Comparison of ENCODE assay signal across 8 mouse cellular contexts in genomic region chr4:65604504-65605150, GRCm38 (mm10). TPM values are rescaled to one million over a fixed set of nuclear protein-coding genes. Genes with fewer than 3 reads are reported as not detected.
DNase-seq lines count a peak whose midpoint lies in the region; ATAC-seq and TF ChIP-seq lines count a peak whose summit lies in the region.

Gene Trim32 (plus strand): TSS chr4:65604986.

- 2% methylated on average over 33 of the region's 33 CpGs for WGBS in forebrain, embryonic 15.5 days
- 4% methylated on average over 33 of the region's 33 CpGs for WGBS in lung, adult 2 months

- H3K4me2 ChIP-seq in forebrain, embryonic 15.5 days (replicated peaks), result peak within 1 kb of the TSS; percentile 59

- H3K9ac ChIP-seq in ES-Bruce4 (ENCODE audit: low read depth, poor library complexity, severe bottlenecking), result peak within 1 kb of the TSS; percentile 48
- H3K9ac ChIP-seq in forebrain, embryonic 15.5 days (replicated peaks), result peak within 1 kb of the TSS; percentile 85

- H3K9me3 ChIP-seq in ES-Bruce4 (replicated peaks; ENCODE audit: control insufficient read depth, insufficient read depth, low read length, poor library complexity, severe bottlenecking), result no peaks in the 10 kb centered on the region
- H3K9me3 ChIP-seq in forebrain, embryonic 15.5 days, result no peaks in the 10 kb centered on the region

- peak within 1 kb of the TSS; percentile 46; the same call in 1 of the 2 replicates for H3K27ac ChIP-seq in ES-Bruce4 (ENCODE audit: insufficient read depth, low read length)
- peak within 1 kb of the TSS; percentile 81 for H3K27ac ChIP-seq in forebrain, embryonic 15.5 days (replicated peaks)

- ATAC-seq in cerebellum, adult (ENCODE audit: insufficient number of reproducible peaks, low FRiP score, low TSS enrichment), result peak; percentile 90
- ATAC-seq in forebrain, embryonic 15.5 days (replicated peaks), result peak; percentile 98
- peak; percentile 77 for ATAC-seq in neutrophil, adult 5-6 weeks (ENCODE audit: extremely low read depth, insufficient number of reproducible peaks, low FRiP score, poor library complexity, severe bottlenecking)

- H3K4me3 ChIP-seq in ES-Bruce4 (ENCODE audit: low read depth, low read length), result peak within 1 kb of the TSS; percentile 90
- peak within 1 kb of the TSS; percentile 63 for H3K4me3 ChIP-seq in forebrain, embryonic 15.5 days
- H3K4me3 ChIP-seq in lung, adult 2 months (replicated peaks; ENCODE audit: extremely low read depth, low read depth, low read length), result peak within 1 kb of the TSS; percentile 98

- peaks cover 1% of the 10 kb centered on the region; the same call in 1 of the 2 replicates for H3K27me3 ChIP-seq in ES-Bruce4 (ENCODE audit: control insufficient read depth, insufficient read depth, low read length, poor library complexity, severe bottlenecking)
- H3K27me3 ChIP-seq in forebrain, embryonic 15.5 days, result no peaks in the 10 kb centered on the region

- TF ChIP-seq POLR2A in ES-Bruce4 (IDR thresholded peaks at IDR 0.05; ENCODE audit: insufficient read depth, low read length), result peak; percentile 56
- TF ChIP-seq POLR2A in lung, adult 2 months (IDR thresholded peaks at IDR 0.05; ENCODE audit: borderline replicate concordance, extremely low read depth, low read depth, low read length), result peak; percentile 81; the same call in 1 of the 2 replicates

- TF ChIP-seq EP300 in ES-Bruce4 (IDR thresholded peaks at IDR 0.05; ENCODE audit: insufficient read depth, low read depth, low read length), result no peak

- DNase-seq in heart, postnatal 25 days (ENCODE audit: low spot score), result peak; percentile 96
- peak; percentile 97 to 99 for DNase-seq in layer of hippocampus, adult 18-20 months (ENCODE audit: low spot score in 2 of 2)
- peak; percentile 99 for DNase-seq in lung, adult 2 months
- DNase-seq in thymus, adult 18-20 months, result peak; percentile 96

- intact Hi-C loops in heart, postnatal 25 days (cut with DNase I), result no loop called here

- H3K4me1 ChIP-seq in ES-Bruce4 (ENCODE audit: control insufficient read depth, insufficient read depth, low read length), result peaks cover 1% of the 10 kb centered on the region
- peaks cover 41% of the 10 kb centered on the region for H3K4me1 ChIP-seq in forebrain, embryonic 15.5 days
- H3K4me1 ChIP-seq in lung, adult 2 months (ENCODE audit: control insufficient read depth, insufficient read depth, low read length), result peaks cover 10% of the 10 kb centered on the region

- no peaks in the 10 kb centered on the region for H3K36me3 ChIP-seq in ES-Bruce4 (ENCODE audit: control insufficient read depth, insufficient read depth, low read length, poor library complexity, severe bottlenecking)
- no peaks in the 10 kb centered on the region for H3K36me3 ChIP-seq in forebrain, embryonic 15.5 days

- no peak for TF ChIP-seq CTCF in ES-Bruce4 (IDR thresholded peaks at IDR 0.05; ENCODE audit: low read depth, low read length)
- no peak for TF ChIP-seq CTCF in lung, adult 2 months (IDR thresholded peaks at IDR 0.05; ENCODE audit: insufficient read depth, low read length)

RNA-seq across cellular contexts. Expression of gene Trim32, which starts in this region (rescaled TPM):
- 18.5 and 21.8 TPM in 2 replicates for polyA plus RNA-seq in ES-Bruce4 (2011; ENCODE audit: insufficient read depth, insufficient read length, low read depth, missing spikeins)
- polyA plus RNA-seq in forebrain, embryonic 15.5 days (2015; fragmentation: Nextera tagmentation; extraction: Ambion mirVana), result 138 and 144 TPM in 2 replicates
- 10 to 100 TPM; 16.7 to 17.4 TPM for total RNA-seq in heart, postnatal 25 days (2021)
- 100 to 1,000 TPM; 207 to 219 TPM for total RNA-seq in layer of hippocampus, adult 18-20 months (2021)
- 19.3 and 21.8 TPM in 2 replicates for polyA plus RNA-seq in lung, adult 2 months (2012; rRNA removed)
- 1.5 and 2.3 TPM in 2 replicates for total RNA-seq in neutrophil, adult 5-6 weeks (2017)

Comparison
In these comparisons a context has a peak if more than half of its experiments do, and no peak if none do; other contexts are left out.
1. Peak in every context shown above with its lines: DNase-seq, ATAC-seq, H3K4me3 ChIP-seq and H3K27ac ChIP-seq.
2. RNA of gene Trim32 (total RNA-seq): 207 to 219 TPM in layer of hippocampus, adult 18-20 months; 16.7 to 17.4 TPM in heart, postnatal 25 days and 1.5 to 2.3 TPM in neutrophil, adult 5-6 weeks; every median in the first group is over 10 times any median in the second.